ENCODE assay signal across 33 mouse cellular contexts in genomic region chr5:139727261-139727660, GRCm38 (mm10). TPM values are rescaled to one million over a fixed set of nuclear protein-coding genes. Genes with fewer than 3 reads are reported as not detected.
DNase-seq lines count a peak whose midpoint lies in the region; ATAC-seq lines count a peak whose summit lies in the region.
"Had no signal": no experiment of that assay in that cellular context is flagged by ENCODE, and none has a peak within 500 bp of the region (broad histone marks: within the 10 kb centered on the region; RNA-seq: fewer than 3 reads in every experiment).

No protein-coding gene starts in this region.

- H3K27ac ChIP-seq in limb, embryonic 10.5 days = peak overlapping the region; percentile 92; the same call in 1 of the 2 replicates
- no peak overlapping the region for H3K27ac ChIP-seq in midbrain, embryonic 16.5 days (ENCODE audit: low read length)
- H3K27ac ChIP-seq: embryonic facial prominence, embryonic 13.5 days; forebrain, embryonic 10.5 days; forebrain, embryonic 15.5 days; gastrocnemius, adult 2 months; heart, embryonic 10.5 days; heart, embryonic 15.5 days; hindbrain, postnatal 0 days; intestine, embryonic 15.5 days; kidney, postnatal 0 days; limb, embryonic 12.5 days; midbrain, embryonic 10.5 days; midbrain, embryonic 15.5 days; stomach, postnatal 0 days had no signal

- H3K27me3 ChIP-seq in limb, embryonic 10.5 days (ENCODE audit: low read depth, poor library complexity, severe bottlenecking) = no peaks in the 10 kb centered on the region
- H3K27me3 ChIP-seq in midbrain, embryonic 16.5 days (ENCODE audit: control insufficient read depth, insufficient read depth, low read depth, low read length) = no peaks in the 10 kb centered on the region
- H3K27me3 ChIP-seq: CH12.LX; embryonic facial prominence, embryonic 13.5 days; forebrain, embryonic 15.5 days; heart, embryonic 15.5 days; intestine, embryonic 15.5 days; limb, embryonic 12.5 days; midbrain, embryonic 15.5 days; Patski had no signal

- no peak overlapping the region for H3K9ac ChIP-seq in midbrain, embryonic 16.5 days (ENCODE audit: low read depth, low read length)
- H3K9ac ChIP-seq: embryonic facial prominence, embryonic 13.5 days; forebrain, embryonic 15.5 days; heart, embryonic 15.5 days; intestine, embryonic 15.5 days; limb, embryonic 12.5 days; midbrain, embryonic 15.5 days had no signal

- H3K9me3 ChIP-seq in limb, embryonic 10.5 days (replicated peaks) = no peaks in the 10 kb centered on the region
- H3K9me3 ChIP-seq in midbrain, embryonic 16.5 days (replicated peaks; ENCODE audit: control insufficient read depth, low read length, poor library complexity, severe bottlenecking) = no peaks in the 10 kb centered on the region
- H3K9me3 ChIP-seq: embryonic facial prominence, embryonic 13.5 days; forebrain, embryonic 10.5 days; forebrain, embryonic 15.5 days; G1E; heart, embryonic 10.5 days; heart, embryonic 15.5 days; intestine, embryonic 15.5 days; limb, embryonic 12.5 days; midbrain, embryonic 10.5 days; midbrain, embryonic 15.5 days had no signal

- peak; percentile 22; the same call in 1 of the 2 replicates for ATAC-seq in megakaryocyte, adult 5-6 weeks (ENCODE audit: poor library complexity, severe bottlenecking)
- ATAC-seq in midbrain, embryonic 16.5 days = no peak
- ATAC-seq: forebrain, embryonic 15.5 days; hindbrain, postnatal 0 days; intestine, embryonic 15.5 days; midbrain, embryonic 15.5 days; Patski had no signal

- peaks cover 2% of the 10 kb centered on the region; the same call in 1 of the 2 replicates for H3K36me3 ChIP-seq in limb, embryonic 10.5 days
- no peaks in the 10 kb centered on the region for H3K36me3 ChIP-seq in midbrain, embryonic 16.5 days (ENCODE audit: control insufficient read depth, insufficient read depth, low read length)
- H3K36me3 ChIP-seq: embryonic facial prominence, embryonic 13.5 days; forebrain, embryonic 10.5 days; forebrain, embryonic 15.5 days; heart, embryonic 10.5 days; heart, embryonic 15.5 days; intestine, embryonic 15.5 days; limb, embryonic 12.5 days; midbrain, embryonic 10.5 days; midbrain, embryonic 15.5 days had no signal

- no peak overlapping the region for H3K4me3 ChIP-seq in limb, embryonic 10.5 days
- H3K4me3 ChIP-seq in midbrain, embryonic 16.5 days (ENCODE audit: low read depth, low read length) = no peak overlapping the region
- H3K4me3 ChIP-seq: embryonic facial prominence, embryonic 13.5 days; forebrain, embryonic 10.5 days; forebrain, embryonic 15.5 days; gastrocnemius, adult 2 months; heart, embryonic 10.5 days; heart, embryonic 15.5 days; intestine, embryonic 15.5 days; limb, embryonic 12.5 days; midbrain, embryonic 10.5 days; midbrain, embryonic 15.5 days had no signal

- WGBS in limb, embryonic 10.5 days = 86% methylated on average over 11 of the region's 11 CpGs
- WGBS in midbrain, embryonic 16.5 days = 91% methylated on average over 11 of the region's 11 CpGs

- peaks cover 82% of the 10 kb centered on the region for H3K4me1 ChIP-seq in limb, embryonic 10.5 days
- H3K4me1 ChIP-seq in midbrain, embryonic 16.5 days (ENCODE audit: control insufficient read depth, insufficient read depth, low read length) = peaks cover 10% of the 10 kb centered on the region; the same call in 1 of the 2 replicates

- peak; percentile 40 for DNase-seq in ES-CJ7 (ENCODE audit: low read depth, low spot score)
- DNase-seq in R1 (ENCODE audit: low read depth, low spot score) = peak; percentile 74
- DNase-seq in limb, embryonic 10.5 days (ENCODE audit: low spot score) = no peak
- no peak for DNase-seq in heart, adult 8-10 months (ENCODE audit: low spot score)
- no peak for DNase-seq in gastrocnemius, adult 8-10 months (ENCODE audit: low spot score in 2 of 2)
- DNase-seq: adrenal gland, adult 2 months; adrenal gland, postnatal 36 days; cerebellum, adult 9-11 months; embryo, embryonic 11 days; gastrocnemius, adult 2 months; kidney, adult 8-10 months; layer of hippocampus, adult 9-11 months; lung, postnatal 36 days; spleen, adult 18-20 months; thymus, adult 2 months; thymus, postnatal 36 days had no signal

- H3K4me2 ChIP-seq in midbrain, embryonic 16.5 days (ENCODE audit: low read length) = no peak overlapping the region
- H3K4me2 ChIP-seq: embryonic facial prominence, embryonic 13.5 days; forebrain, embryonic 15.5 days; heart, embryonic 15.5 days; intestine, embryonic 15.5 days; limb, embryonic 12.5 days; midbrain, embryonic 15.5 days had no signal

RNA-seq across cellular contexts. Expression of gene Micall2, which starts 8.9 kb away (rescaled TPM):
- 8.9 and 9.0 TPM in 2 replicates for polyA plus RNA-seq in limb, embryonic 10.5 days (2016; fragmentation: Nextera tagmentation; extraction: Ambion mirVana)
- 5.4 and 7.0 TPM in 2 replicates for total RNA-seq in megakaryocyte, adult 5-6 weeks (2015)
- 1.8 and 2.9 TPM in 2 replicates for total RNA-seq in megakaryocyte, adult 5-6 weeks (2017)
- total RNA-seq in heart, adult 8-10 months (2022) = 1 to 10 TPM; 1.3 to 2.6 (median 1.9) TPM
- under 1 TPM; 0.24 to 0.74 (median 0.37) TPM for total RNA-seq in gastrocnemius, adult 8-10 months (2022)
- 14.7 and 15.2 TPM in 2 replicates for polyA plus RNA-seq in midbrain, embryonic 16.5 days (2015; fragmentation: Nextera tagmentation; extraction: Ambion mirVana)

RNA-seq across cellular contexts. Expression of gene Ints1, which starts 48.2 kb away (rescaled TPM):
- polyA plus RNA-seq in limb, embryonic 10.5 days (2016; fragmentation: Nextera tagmentation; extraction: Ambion mirVana) = 42.5 and 43.7 TPM in 2 replicates
- total RNA-seq in megakaryocyte, adult 5-6 weeks (2015) = 25.5 and 41.7 TPM in 2 replicates
- total RNA-seq in megakaryocyte, adult 5-6 weeks (2017) = 15.9 and 31.2 TPM in 2 replicates
- total RNA-seq in heart, adult 8-10 months (2022) = 10 to 100 TPM; 39.2 to 43.9 (median 40.1) TPM
- total RNA-seq in gastrocnemius, adult 8-10 months (2022) = 10 to 100 TPM; 29.3 to 37.0 (median 32.3) TPM
- 33.2 TPM in 2 replicates for polyA plus RNA-seq in midbrain, embryonic 16.5 days (2015; fragmentation: Nextera tagmentation; extraction: Ambion mirVana)

Comparison
In these comparisons a context has a peak if more than half of its experiments do, and no peak if none do; other contexts are left out.
1. DNase-seq: peak in ES-CJ7 (single experiment) and R1 (single experiment); none in limb, embryonic 10.5 days (single experiment), heart, adult 8-10 months (single experiment) and gastrocnemius, adult 8-10 months (0 of 2).